Mouse (Mus musculus) hindbrain, embryonic 14.5 days (tissue): ENCODE data around the gene 4930432K21Rik. TPM values are rescaled to one million over a fixed set of nuclear protein-coding genes. Genes with fewer than 3 reads are reported as not detected.

ENCODE experiments used
- ATAC-seq: fragments of 200-750 bp; cut with Nextera tagmentation; 2 replicates; pipeline ENCODE4 v1.8.0; 2017; ENCODE audit warnings: moderate number of reproducible peaks, mild to moderate bottlenecking, moderate TSS enrichment, moderate library complexity; ENCODE audit not compliant: low FRiP score
- DNase-seq: peaks from one replicate; pipeline ENCODE4 v3.0.0-alpha.2; 2015; ENCODE audit warnings: low spot score
- H3K27ac ChIP-seq: fragments of 300-500 bp; sonication (generic); 2 replicates; pipeline ENCODE4 v1.5.1; 2014; ENCODE audit warnings: mild to moderate bottlenecking, moderate library complexity
- H3K27me3 ChIP-seq: fragments of 300-500 bp; sonication (generic); 2 replicates; pipeline ENCODE4 v1.6.1; 2014; ENCODE audit warnings: mild to moderate bottlenecking, low read length, mixed read lengths; ENCODE audit not compliant: control insufficient read depth, insufficient read depth
- H3K36me3 ChIP-seq: fragments of 300-500 bp; sonication (generic); replicated peaks from 2 replicates; pipeline ENCODE4 v1.6.1; 2014; ENCODE audit not compliant: control insufficient read depth, insufficient read depth
- H3K4me1 ChIP-seq: fragments of 300-500 bp; sonication (generic); replicated peaks from 2 replicates; pipeline ENCODE4 v1.6.1; 2014; ENCODE audit warnings: antibody characterized with exemption, low read length, mixed read lengths; ENCODE audit not compliant: control insufficient read depth, insufficient read depth
- H3K4me2 ChIP-seq: fragments of 300-500 bp; sonication (generic); replicated peaks from 2 replicates; pipeline ENCODE4 v1.6.1; 2014; ENCODE audit warnings: mild to moderate bottlenecking, moderate library complexity
- H3K4me3 ChIP-seq: fragments of 300-500 bp; sonication (generic); replicated peaks from 2 replicates; pipeline ENCODE4 v1.5.1; 2014; ENCODE audit warnings: mild to moderate bottlenecking, low read length
- H3K9ac ChIP-seq: fragments of 300-500 bp; sonication (generic); 2 replicates; pipeline ENCODE4 v1.6.1; 2014
- H3K9me3 ChIP-seq: fragments of 300-500 bp; sonication (generic); 2 replicates; pipeline ENCODE4 v1.6.1; 2016; ENCODE audit warnings: low read length; ENCODE audit not compliant: control insufficient read depth
- WGBS: fragments of 180-500 bp; shearing (Covaris S2); extraction: QIAGEN DNeasy Blood & Tissue Kit; methylation state at CpG from one replicate; pipeline ENCODE4 v1.1.7; 2014; 5-methylcytosine and 5-hydroxymethylcytosine counted together
- microRNA counts: library from miRNA; unstranded; fragments of <30 nt; microRNA quantifications from one replicate; lab custom pipeline; 2016
- microRNA-seq: library from miRNA; unstranded; fragments of <30 nt; microRNA quantifications from one replicate; pipeline ENCODE4, GENCODE M21; 2016
- polyA plus RNA-seq: library from polyadenylated mRNA; unstranded; fragments of >200 nt; fragmentation: Nextera tagmentation; extraction: Ambion mirVana; gene quantifications from 2 replicates; pipeline ENCODE4 v1.2.1, GENCODE M21; 2014

4930432K21Rik gene
- polyA plus RNA-seq, 1 experiment from 2014 or later, result 1.4 TPM

DNA sequence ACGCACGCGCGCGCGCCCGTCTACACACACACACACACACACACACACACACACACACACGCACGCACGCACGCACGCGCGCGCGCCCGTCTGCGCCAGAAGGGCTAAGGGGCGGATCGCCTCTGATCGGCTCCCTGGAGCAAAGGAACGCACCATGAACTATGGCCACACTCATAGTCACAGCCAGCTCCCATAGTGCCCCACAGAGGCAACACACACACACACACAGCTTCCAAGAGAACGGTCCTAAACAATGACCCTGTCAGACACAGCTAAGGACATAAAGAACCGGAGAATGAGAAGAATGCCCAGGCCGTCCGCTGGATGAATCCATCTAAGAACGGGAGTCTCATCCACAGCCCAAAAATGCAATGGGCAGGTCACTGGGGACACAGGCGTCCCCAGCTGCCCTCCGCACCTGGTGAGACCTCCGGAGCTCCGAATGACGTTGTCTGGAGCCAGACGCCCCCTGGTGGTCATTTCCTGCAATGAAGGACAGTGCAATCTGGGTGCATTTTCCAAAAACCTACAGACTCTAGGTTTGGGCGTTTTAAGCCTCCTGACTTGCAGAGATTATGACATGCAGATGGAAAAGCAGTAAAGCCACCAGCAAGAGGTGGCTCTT lies 62.5 kb downstream of the 4930432K21Rik start:
- WGBS, result 46% methylated on average over 34 of the region's 34 CpGs
- peak overlapping the region; percentile 45 for H3K4me2 ChIP-seq
- H3K9ac ChIP-seq, result no peak overlapping the region; the same call in 1 of the 2 replicates
- DNase-seq (peak; percentile 84), ATAC-seq (peak; percentile 44; the same call in 1 of the 2 replicates)
- H3K4me1 ChIP-seq, result peaks cover 17% of the 10 kb centered on the region
- no peaks in the 10 kb centered on the region for H3K9me3 ChIP-seq
- no peaks in the 10 kb centered on the region for H3K27me3 ChIP-seq
- no peak overlapping the region for H3K27ac ChIP-seq
- 0 out of 2 replicates have a peak overlapping the region, but pooled peaks have one; percentile 12 for H3K4me3 ChIP-seq
- H3K36me3 ChIP-seq, result peaks cover 57% of the 10 kb centered on the region

DNA sequence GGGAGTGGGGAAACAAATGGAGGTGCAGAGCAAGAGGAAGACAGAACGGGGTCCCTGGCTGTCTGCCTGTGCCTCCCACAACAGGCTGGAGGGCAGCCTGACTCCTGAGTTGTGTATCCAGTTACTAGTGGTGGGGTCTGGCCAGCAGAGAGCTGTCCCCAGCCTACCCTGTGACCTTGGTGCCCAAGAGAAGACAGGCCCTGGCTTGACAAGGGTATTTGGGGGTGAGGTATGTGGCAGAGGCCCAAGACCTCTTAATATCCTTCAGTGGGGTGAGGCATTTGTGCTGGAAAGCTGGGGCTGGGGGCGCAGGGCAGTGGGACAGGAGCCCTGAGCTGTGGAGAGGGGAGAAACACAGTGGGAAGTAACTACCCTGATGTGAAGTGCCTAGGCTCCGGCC lies 63.4 kb downstream of the 4930432K21Rik start:
- peaks cover 66% of the 10 kb centered on the region for H3K36me3 ChIP-seq
- H3K27ac ChIP-seq, result no peak overlapping the region
- H3K4me1 ChIP-seq, result peaks cover 17% of the 10 kb centered on the region
- H3K9ac ChIP-seq, result no peak overlapping the region
- ATAC-seq (no peak), DNase-seq (no peak)
- H3K4me2 ChIP-seq, result no peak overlapping the region
- WGBS, result 96% methylated on average over 3 of the region's 3 CpGs
- no peak overlapping the region for H3K4me3 ChIP-seq
- H3K9me3 ChIP-seq, result no peaks in the 10 kb centered on the region
- no peaks in the 10 kb centered on the region for H3K27me3 ChIP-seq

DNA sequence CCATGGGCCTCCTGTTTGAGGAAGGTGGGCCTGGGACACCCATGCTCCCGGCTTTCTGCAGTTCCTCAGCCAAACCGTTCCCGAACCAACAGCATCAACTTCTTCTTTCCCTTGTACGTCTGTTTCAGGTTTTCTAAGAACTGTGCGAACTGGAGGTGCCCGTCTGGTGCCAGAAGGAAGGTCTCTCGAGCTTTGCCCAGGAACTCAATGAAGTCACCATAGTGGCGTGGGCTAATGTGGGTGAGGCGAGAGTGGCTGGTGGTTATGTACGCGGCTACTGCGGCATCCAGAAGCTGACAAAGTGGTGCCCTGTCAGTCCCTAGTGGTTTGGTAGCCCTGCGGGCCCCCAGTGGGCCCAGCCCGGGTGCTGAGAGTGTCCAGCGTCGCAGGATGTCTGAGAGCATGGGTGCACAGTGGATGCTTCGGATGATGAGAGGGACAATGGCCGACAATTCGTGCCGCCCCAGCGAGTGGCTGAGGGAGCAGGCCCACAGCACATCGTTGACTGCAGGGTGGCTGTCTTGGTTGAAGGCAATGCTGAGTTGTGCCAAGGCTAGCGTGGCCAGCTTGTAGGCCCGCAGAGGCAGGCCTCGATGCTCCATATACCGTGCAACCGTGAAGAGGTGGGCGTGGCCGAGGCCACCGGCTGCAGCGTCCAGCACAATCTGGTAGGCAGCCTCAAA lies 64.2 kb downstream of the 4930432K21Rik start:
- Histone ChIP-seq H3K27me3 (no peaks in the 10 kb centered on the region), H3K9ac (no peak overlapping the region), H3K27ac (no peak overlapping the region), H3K4me3 (no peak overlapping the region), H3K9me3 (no peaks in the 10 kb centered on the region), H3K36me3 (peaks cover 75% of the 10 kb centered on the region), H3K4me1 (peaks cover 17% of the 10 kb centered on the region), H3K4me2 (no peak overlapping the region)
- ATAC-seq (no peak), DNase-seq (no peak)
- 95% methylated on average over 31 of the region's 31 CpGs for WGBS

- DNase-seq, result no peak
- Histone ChIP-seq H3K4me3 (no peak overlapping the region), H3K4me2 (no peak overlapping the region), H3K27ac (no peak overlapping the region), H3K9me3 (no peaks in the 10 kb centered on the region), H3K36me3 (peaks cover 87% of the 10 kb centered on the region), H3K27me3 (no peaks in the 10 kb centered on the region), H3K9ac (no peak overlapping the region), H3K4me1 (peaks cover 15% of the 10 kb centered on the region)
- no peak for ATAC-seq
- WGBS, result 96% methylated on average over 4 of the region's 4 CpGs
These were observed 65.5 kb downstream of the 4930432K21Rik start for GRCm38 (mm10) chr8:84213277-84213676.

DNA sequence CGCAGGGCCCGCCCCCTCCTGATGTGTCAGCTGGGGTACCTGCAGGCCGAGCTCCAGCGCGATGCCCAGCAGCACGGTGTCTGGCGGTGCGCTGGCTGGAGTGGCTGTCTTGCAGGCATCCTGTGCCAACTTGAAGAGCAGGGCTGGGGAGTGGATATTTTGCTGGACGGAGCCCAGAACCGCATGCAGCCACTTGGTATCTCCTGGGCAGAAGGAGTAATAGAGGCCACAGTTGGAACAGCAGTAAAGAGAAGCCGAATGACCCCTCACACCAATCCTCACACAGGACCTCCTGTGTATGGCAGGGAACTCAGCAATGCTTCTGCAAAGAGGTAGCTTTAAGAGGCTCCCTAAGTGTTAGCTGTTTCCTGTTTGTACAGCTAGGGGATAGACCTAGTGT lies 69.4 kb downstream of the 4930432K21Rik start:
- H3K4me3 ChIP-seq, result no peak overlapping the region
- H3K4me2 ChIP-seq, result no peak overlapping the region
- H3K27me3 ChIP-seq, result no peaks in the 10 kb centered on the region
- DNase-seq (no peak), ATAC-seq (no peak)
- peaks cover 100% of the 10 kb centered on the region for H3K36me3 ChIP-seq
- no peak overlapping the region for H3K27ac ChIP-seq
- no peaks in the 10 kb centered on the region for H3K4me1 ChIP-seq
- no peaks in the 10 kb centered on the region for H3K9me3 ChIP-seq
- 96% methylated on average over 11 of the region's 11 CpGs for WGBS
- no peak overlapping the region for H3K9ac ChIP-seq

DNA sequence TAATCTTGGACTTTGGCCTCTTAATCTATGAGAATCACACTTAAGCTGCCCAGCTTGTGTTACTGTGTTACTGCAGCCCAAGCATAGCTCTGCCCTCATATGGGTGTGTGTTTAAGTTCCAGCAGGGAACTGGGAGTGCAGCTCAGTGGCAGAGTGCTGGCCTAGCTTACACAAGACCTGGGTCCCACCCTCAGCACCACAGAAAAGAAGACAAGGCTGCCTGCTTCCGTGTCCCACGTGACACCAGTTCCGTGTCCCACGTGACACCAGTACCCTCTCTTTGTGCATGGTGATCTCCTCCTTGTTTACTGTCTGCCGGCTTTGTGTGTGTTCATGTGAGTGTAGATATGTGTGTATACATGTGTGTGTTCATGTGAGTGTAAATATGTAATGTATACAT lies 70.3 kb downstream of the 4930432K21Rik start:
- H3K9me3 ChIP-seq, result no peaks in the 10 kb centered on the region
- H3K4me1 ChIP-seq, result no peaks in the 10 kb centered on the region
- H3K9ac ChIP-seq, result no peak overlapping the region
- H3K36me3 ChIP-seq, result peaks cover 100% of the 10 kb centered on the region
- H3K4me2 ChIP-seq, result no peak overlapping the region
- H3K27ac ChIP-seq, result no peak overlapping the region
- no peak overlapping the region for H3K4me3 ChIP-seq
- no peaks in the 10 kb centered on the region for H3K27me3 ChIP-seq
- ATAC-seq (no peak), DNase-seq (no peak)
- 95% methylated on average over 5 of the region's 5 CpGs for WGBS

- no peaks in the 10 kb centered on the region for H3K4me1 ChIP-seq
- no peak for DNase-seq
- H3K4me2 ChIP-seq, result no peak overlapping the region
- no peak overlapping the region for H3K9ac ChIP-seq
- no peak overlapping the region for H3K4me3 ChIP-seq
- H3K27me3 ChIP-seq, result no peaks in the 10 kb centered on the region
- H3K27ac ChIP-seq, result no peak overlapping the region
- H3K36me3 ChIP-seq, result peaks cover 100% of the 10 kb centered on the region
- ATAC-seq, result no peak
- no peaks in the 10 kb centered on the region for H3K9me3 ChIP-seq
- WGBS, result 92% methylated on average over 7 of the region's 7 CpGs
These were observed 72.3 kb downstream of the 4930432K21Rik start for GRCm38 (mm10) chr8:84220105-84220504.

MicroRNAs encoded within 50 kb of the gene (microRNA counts, 519-probe panel; counts per million panel counts)
- microRNA mmu-miR-181c (lab: Ali Mortazavi, UCI) (4,468 counts per million, percentile 41 among the panel's probes with 10 or more counts), microRNA mmu-miR-23a (lab: Ali Mortazavi, UCI) (4,807 counts per million, percentile 48 among the panel's probes with 10 or more counts), microRNA mmu-miR-27a (lab: Ali Mortazavi, UCI) (5,251 counts per million, percentile 63 among the panel's probes with 10 or more counts)

Small RNAs within 50 kb of the gene (microRNA-seq; reads per million reads assigned to microRNA genes)
- gene Gm25110 (not detected), gene Mir181c (13,826 reads per million, percentile 97 among the genes with 10 or more reads in this experiment), gene Mir181d (6,923 reads per million, percentile 94 among the genes with 10 or more reads in this experiment), gene Mir23a (6,090 reads per million, percentile 93 among the genes with 10 or more reads in this experiment), gene Mir24-2 (not detected), gene Mir27a (100 reads per million, percentile 52 among the genes with 10 or more reads in this experiment), gene Mir3074-2 (not detected)

Other genes with a start within 250 kb of the 4930432K21Rik start
- gene Adgrl1, start 247.9 kb upstream of the 4930432K21Rik start, polyA plus RNA-seq, result 67.1 and 72.0 TPM in 2 replicates
- 0.76 and 1.1 TPM in 2 replicates for gene Gm10644, start 192.8 kb upstream of the 4930432K21Rik start, polyA plus RNA-seq
- 10.5 and 10.7 TPM in 2 replicates for gene Asf1b, start 192.5 kb upstream of the 4930432K21Rik start, polyA plus RNA-seq
- 194 and 218 TPM in 2 replicates for gene Prkaca, start 175.0 kb upstream of the 4930432K21Rik start, polyA plus RNA-seq
- gene Samd1, start 150.4 kb upstream of the 4930432K21Rik start, polyA plus RNA-seq, result 11.1 and 11.3 TPM in 2 replicates
- 0.54 and 0.76 TPM in 2 replicates for gene 1700067K01Rik, start 146.5 kb upstream of the 4930432K21Rik start, polyA plus RNA-seq
- gene 2210011C24Rik, start 135.9 kb upstream of the 4930432K21Rik start, polyA plus RNA-seq, result 0.52 and 0.77 TPM in 2 replicates
- 3.7 and 5.5 TPM in 2 replicates for gene Palm3, start 126.6 kb upstream of the 4930432K21Rik start, polyA plus RNA-seq
- gene Il27ra, start 105.4 kb upstream of the 4930432K21Rik start, polyA plus RNA-seq, result 0.34 and 0.48 TPM in 2 replicates
- gene Rln3, start 103.0 kb upstream of the 4930432K21Rik start, polyA plus RNA-seq, result 1.6 and 4.7 TPM in 2 replicates
- 2.1 and 2.7 TPM in 2 replicates for gene Gm10643, start 82.9 kb upstream of the 4930432K21Rik start, polyA plus RNA-seq
- 11.0 and 11.5 TPM in 2 replicates for gene Rfx1, start 81.2 kb upstream of the 4930432K21Rik start, polyA plus RNA-seq
- 17.4 and 18.9 TPM in 2 replicates for gene Dcaf15, start 43.3 kb upstream of the 4930432K21Rik start, polyA plus RNA-seq
- 0.48 and 0.59 TPM in 2 replicates for gene Podnl1, start 22.0 kb upstream of the 4930432K21Rik start, polyA plus RNA-seq
- gene Cc2d1a, start 89 bp upstream of the 4930432K21Rik start, polyA plus RNA-seq, result 30.4 and 33.3 TPM in 2 replicates
- 7.8 and 10.4 TPM in 2 replicates for gene Nanos3, start 37.2 kb downstream of the 4930432K21Rik start, polyA plus RNA-seq
- gene Zswim4, start 89.0 kb downstream of the 4930432K21Rik start, polyA plus RNA-seq, result 20.0 and 20.6 TPM in 2 replicates
- gene D8Ertd738e, start 101.7 kb downstream of the 4930432K21Rik start, polyA plus RNA-seq, result 268 and 296 TPM in 2 replicates
- 38.9 and 40.2 TPM in 2 replicates for gene Mri1, start 109.3 kb downstream of the 4930432K21Rik start, polyA plus RNA-seq
- 22.7 and 27.1 TPM in 2 replicates for gene Ccdc130, start 122.4 kb downstream of the 4930432K21Rik start, polyA plus RNA-seq
- 14.1 and 18.5 TPM in 2 replicates for gene Cacna1a, start 240.4 kb downstream of the 4930432K21Rik start, polyA plus RNA-seq